In the genomic region with DNA sequence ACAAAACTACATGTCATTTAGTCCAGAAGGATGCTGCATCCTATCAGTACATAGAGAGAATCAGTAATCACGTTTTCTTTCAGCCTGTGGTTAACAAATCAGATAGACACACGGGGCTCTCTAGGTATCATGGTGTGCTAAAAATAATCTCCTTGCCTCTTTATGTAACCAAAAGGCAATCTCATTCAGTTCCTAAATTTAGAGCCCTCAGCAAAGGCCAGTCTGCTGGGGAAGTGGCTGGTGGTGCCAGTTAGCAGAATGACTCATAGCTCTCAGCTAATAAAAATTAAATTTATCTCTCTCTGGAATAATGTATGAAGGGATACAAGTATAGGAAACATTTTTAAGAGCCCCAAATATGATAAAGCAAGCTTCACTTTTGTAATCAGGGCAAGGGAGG, we compare ENCODE assay signal across 10 mouse cellular contexts.
A peak's percentile ranks its signal among the peaks of the same experiment; 100 is the strongest.
DNase-seq lines count a peak whose midpoint lies in the region.
"Had no signal": no experiment of that assay in that cellular context is flagged by ENCODE, and none has a peak within 500 bp of the region (broad histone marks: within the 10 kb centered on the region; RNA-seq: fewer than 3 reads in every experiment).

No protein-coding gene starts in this region.

- intact Hi-C loops in gastrocnemius, postnatal 14 days (cut with DNase I; ENCODE audit: low total_unique reads) = no loop called here

- DNase-seq in gastrocnemius, adult 8-10 months (ENCODE audit: low spot score in 2 of 2) = peak; percentile 2 to 20
- no peak for DNase-seq in gastrocnemius, postnatal 14 days
- peak; percentile 64 for DNase-seq in 3T3-L1 (ENCODE audit: low read depth, low spot score)
- DNase-seq in brain, adult 2 months (ENCODE audit: low read depth, low spot score) = peak; percentile 89
- DNase-seq in cerebellum, postnatal 36 days = peak; percentile 40 to 42
- no peak for DNase-seq in kidney, postnatal 25 days
- no peak for DNase-seq in lung, postnatal 10 days
- no peak for DNase-seq in thymus, postnatal 10 days (ENCODE audit: low spot score in 2 of 2)
- DNase-seq: kidney, postnatal 4 days; spleen, adult 18-20 months had no signal

Comparison
In these comparisons a context has a peak if more than half of its experiments do, and no peak if none do; other contexts are left out.
1. DNase-seq: peak in gastrocnemius, adult 8-10 months (2 of 2), 3T3-L1 (single experiment), brain, adult 2 months (single experiment) and cerebellum, postnatal 36 days (2 of 2); none in gastrocnemius, postnatal 14 days (single experiment), kidney, postnatal 25 days (0 of 2), lung, postnatal 10 days (single experiment) and thymus, postnatal 10 days (0 of 2).